Mouse (Mus musculus): Measurements from ENCODE around the gene Olfr394.
"Not testable (repeated sequence)": the region's sequence is repeated elsewhere in the genome, so short reads cannot be mapped to it uniquely, and the experiment has no call there.

The Olfr394 gene

GRCm38 (mm10) chr11:73890671-73891070 is at the start of gene Olfr394:
TSS of gene Olfr394 (minus strand) at chr11:73890771.
- no peak for DNase-seq (ENCODE audit: low read depth in 2 of 2, low spot score in 2 of 2)

- DNase-seq (ENCODE audit: low read depth in 2 of 2, low spot score in 2 of 2) = no peak
Measured at GRCm38 (mm10) chr11:73936377-73936776, 45.8 kb upstream of the Olfr394 start, which contains the start of gene Olfr23. TSS of gene Olfr23 (plus strand) at chr11:73936677.

- not testable (repeated sequence) for DNase-seq (ENCODE audit: low read depth in 2 of 2, low spot score in 2 of 2)
Measured at GRCm38 (mm10) chr11:73909199-73909598, 18.6 kb upstream of the Olfr394 start, which contains the start of gene Olfr395. TSS of gene Olfr395 (minus strand) at chr11:73909299.

GRCm38 (mm10) chr11:73851354-73851753 is 39.2 kb downstream of the Olfr394 start, which contains the start of gene Olfr393:
TSS of gene Olfr393 (minus strand) at chr11:73851454.
- DNase-seq (ENCODE audit: low read depth in 2 of 2, low spot score in 2 of 2) = no peak
